Mouse (Mus musculus) brain, embryonic 18.5 days (tissue): ENCODE results near the gene P4hb.

Experiments
- DNase-seq: peaks from one replicate; pipeline ENCODE4 v3.0.0-alpha.2; 2012; ENCODE audit warnings: low read depth, low spot score

The P4hb gene

GRCm38 (mm10) chr11:120572752-120573584 lies at the start of gene P4hb:
TSS of gene P4hb (minus strand) at chr11:120573253.
- peak; percentile 99 for DNase-seq

DNA sequence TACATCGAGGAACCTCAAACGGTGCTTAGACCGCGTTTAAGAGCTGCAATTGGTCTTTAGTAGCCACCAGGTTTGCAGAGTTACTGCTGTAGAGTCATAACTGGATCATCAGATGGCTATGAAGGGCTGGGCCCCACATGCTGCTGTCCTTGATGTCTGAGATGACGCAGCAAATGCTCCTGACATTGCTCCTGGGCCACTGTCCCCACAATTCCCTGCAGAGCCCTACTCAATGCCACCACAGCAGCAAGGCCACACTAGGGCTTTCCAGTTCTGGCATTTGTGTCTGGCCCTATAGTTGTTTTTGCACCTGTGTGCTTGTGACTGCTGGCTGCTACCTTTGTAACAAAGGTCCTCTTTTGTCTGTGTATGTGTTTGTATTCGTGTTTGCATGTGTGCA lies 49.8 kb upstream of the P4hb start:
- no peak for DNase-seq

DNA sequence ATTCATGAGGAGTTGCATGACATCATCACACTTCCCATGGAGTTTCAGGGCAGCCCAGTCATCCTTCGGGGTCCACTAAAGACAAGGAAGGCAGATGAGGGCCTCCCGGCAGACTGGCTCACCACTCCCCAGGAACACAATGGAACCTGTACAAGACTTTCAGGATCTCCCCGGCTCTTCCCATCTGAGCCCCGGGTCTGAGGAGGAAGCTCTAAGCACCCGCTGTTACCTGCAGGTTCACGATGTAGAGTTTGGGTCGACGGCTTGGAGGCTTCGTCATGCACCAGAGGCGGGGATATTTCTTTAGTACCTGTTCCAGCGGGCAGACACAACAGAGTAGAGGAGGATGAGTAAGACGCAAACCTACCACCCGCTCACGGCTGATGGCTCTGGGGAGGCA lies 47.1 kb upstream of the P4hb start:
- no peak for DNase-seq

- no peak for DNase-seq
Observed at GRCm38 (mm10) chr11:120618619-120619535, 45.8 kb upstream of the P4hb start.

- DNase-seq = peak; percentile 76
Observed at GRCm38 (mm10) chr11:120617519-120618112, 44.6 kb upstream of the P4hb start, which contains the start of gene Pcyt2. TSS of gene Pcyt2 (minus strand) at chr11:120617936.

- no peak for DNase-seq
Observed at GRCm38 (mm10) chr11:120616617-120617294, 43.7 kb upstream of the P4hb start.

DNA sequence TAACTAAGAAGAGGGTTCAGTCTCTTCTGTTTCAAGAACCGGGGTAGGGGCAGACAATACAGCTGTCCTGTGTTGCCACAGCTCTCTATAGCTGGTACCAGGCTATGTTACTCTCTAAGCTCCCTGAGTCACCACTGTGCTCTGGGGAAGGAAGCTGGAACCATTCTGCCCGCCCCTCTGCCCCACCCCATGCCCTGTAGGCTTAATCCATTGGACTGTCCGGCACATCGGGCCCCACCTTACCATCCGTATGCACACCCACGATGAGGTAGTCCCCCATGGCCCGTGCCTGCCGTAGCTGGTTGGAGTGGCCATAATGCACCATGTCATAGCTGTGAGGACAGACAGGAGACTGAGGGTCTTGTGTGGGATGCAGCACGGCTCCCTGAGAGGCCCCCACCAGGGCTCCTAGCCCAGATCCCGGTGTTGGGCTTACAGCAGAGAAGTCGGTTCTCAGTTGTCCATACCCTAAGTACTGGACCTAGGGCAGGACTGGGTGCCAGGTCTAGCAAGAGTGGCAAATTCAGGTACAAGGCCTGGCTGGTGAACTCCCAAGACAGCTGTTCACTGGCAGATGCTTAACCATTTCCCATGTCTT lies 42.7 kb upstream of the P4hb start:
- DNase-seq = no peak

- no peak for DNase-seq
Observed at GRCm38 (mm10) chr11:120615167-120615566, 42.1 kb upstream of the P4hb start.

DNA sequence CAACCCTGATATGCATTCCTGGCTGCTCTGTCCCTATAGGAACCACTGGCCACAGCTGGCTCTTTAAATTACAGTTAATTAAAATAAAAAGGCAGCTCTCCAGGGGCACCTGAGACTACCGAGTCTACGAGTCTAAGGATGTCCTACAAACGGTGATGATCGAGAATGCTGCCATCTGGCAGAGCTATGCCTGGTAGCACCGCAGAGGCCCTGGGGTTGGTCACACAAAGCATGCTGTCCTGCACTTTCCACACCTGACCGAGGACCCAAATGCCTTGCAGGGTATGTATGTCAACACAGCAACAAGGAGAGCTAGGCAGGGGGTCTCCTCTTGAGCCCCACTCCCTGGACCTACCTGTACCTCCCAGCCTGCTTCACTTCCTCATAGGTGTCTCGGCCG lies 40.9 kb upstream of the P4hb start:
- DNase-seq = no peak

- DNase-seq = no peak
Observed at GRCm38 (mm10) chr11:120613481-120613972, 40.5 kb upstream of the P4hb start.

DNA sequence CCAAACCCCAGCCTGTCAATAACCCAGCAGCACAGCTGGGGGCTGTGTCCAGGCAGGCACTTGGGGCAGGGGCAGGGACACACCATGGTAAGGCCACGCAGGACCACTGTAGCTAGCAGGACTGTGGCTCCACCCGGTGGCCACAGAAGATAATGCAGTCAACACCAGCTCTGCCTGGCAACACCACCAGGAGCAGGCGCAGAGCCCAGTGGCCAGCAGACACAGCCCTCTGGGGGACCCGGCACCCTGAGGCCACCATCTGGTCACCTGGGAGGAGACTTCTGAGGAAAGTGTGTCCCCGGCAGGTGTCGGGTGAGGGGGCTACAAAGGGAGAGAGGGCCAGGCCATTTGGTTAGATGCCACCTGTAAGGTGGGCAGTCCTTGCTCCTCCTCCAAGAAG lies 39.7 kb upstream of the P4hb start:
- no peak for DNase-seq

DNA sequence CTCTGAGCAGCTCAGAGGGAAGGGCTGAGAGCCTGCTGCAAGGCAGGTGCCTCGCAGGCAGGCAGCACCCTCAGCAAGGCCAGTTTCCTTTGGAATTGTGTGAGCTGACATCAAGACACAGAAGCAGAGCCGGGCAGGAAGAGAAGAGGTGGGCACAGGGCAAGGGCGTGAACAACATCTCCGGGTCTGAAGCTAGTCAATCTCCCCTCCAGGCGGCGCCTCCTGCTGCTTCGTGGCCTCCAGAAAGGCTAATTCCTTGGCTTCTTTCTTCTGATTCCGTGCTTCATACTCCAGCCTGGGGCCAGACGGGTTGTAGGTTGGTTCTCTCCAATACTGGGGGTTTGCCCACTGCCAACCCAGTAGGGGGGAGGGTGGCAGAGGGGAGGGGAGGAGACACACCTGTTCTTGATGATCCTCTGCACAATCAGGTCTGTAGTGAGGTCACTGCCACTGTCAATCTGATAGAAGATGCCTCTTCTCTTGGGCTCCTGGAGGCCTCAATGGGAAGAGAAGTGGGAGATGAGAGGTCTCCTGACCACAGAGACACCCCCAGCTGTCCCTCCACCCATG lies 37.5 kb upstream of the P4hb start:
- no peak for DNase-seq

DNA sequence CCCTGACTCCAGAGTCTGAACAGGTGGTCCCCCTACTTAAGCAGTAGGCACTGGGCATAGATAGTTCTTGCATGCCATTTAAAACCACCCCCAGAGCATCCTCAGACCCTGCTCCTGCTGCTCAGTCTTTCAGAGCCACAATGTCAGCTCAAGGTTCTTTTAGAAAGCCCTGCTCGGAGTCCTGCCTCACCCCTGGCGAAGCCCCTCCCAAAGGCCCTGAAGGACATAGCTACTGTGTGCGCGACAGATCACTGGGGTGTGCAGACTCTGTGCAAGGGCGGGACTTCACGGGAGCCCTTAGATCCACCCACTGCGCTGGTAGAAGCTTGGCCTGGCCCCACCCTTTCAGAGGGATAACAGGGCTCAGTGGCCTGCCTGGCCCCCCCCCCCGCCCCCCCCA lies 36.2 kb upstream of the P4hb start:
- DNase-seq = no peak

DNA sequence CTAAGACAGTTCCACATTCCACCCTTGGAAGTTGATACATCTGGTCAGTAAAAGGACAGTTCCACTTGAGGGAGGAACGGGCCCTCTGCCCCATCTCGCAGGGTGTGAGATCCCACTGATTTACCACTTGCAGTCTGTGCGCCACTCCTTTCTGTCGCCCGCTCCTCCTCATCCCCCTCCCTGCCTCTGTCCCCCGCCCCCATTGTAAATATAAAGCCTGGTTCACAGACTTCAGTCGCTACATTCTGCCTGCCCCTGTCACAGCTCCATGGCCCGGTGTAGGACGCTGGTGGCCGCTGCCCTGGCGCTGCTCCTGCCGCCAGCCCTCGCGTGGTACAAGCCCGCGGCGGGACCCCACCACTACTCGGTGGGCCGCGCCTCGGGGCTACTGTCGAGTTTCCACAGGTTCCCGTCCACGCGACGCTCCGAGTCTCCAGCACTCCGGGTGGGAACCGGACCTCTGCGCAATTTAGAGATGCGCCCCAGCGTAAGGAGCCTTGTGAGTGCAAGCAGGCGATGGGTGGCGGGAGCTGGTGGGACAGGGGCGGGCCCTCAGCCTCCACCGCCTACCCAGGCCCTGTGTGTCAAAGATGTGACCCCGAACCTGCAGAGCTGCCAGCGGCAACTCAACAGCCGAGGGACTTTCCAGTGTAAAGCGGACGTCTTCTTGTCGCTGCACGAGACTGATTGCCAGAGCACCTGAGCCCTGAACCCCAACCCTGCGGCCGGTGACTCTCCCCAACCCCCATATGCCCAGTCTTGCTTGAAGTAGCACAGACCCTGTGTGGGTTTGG lies 35.4 kb upstream of the P4hb start, which contains the start of gene Npb:
TSS of gene Npb (plus strand) at position 237 of the 794 bp plus-strand sequence.
- no peak for DNase-seq

DNA sequence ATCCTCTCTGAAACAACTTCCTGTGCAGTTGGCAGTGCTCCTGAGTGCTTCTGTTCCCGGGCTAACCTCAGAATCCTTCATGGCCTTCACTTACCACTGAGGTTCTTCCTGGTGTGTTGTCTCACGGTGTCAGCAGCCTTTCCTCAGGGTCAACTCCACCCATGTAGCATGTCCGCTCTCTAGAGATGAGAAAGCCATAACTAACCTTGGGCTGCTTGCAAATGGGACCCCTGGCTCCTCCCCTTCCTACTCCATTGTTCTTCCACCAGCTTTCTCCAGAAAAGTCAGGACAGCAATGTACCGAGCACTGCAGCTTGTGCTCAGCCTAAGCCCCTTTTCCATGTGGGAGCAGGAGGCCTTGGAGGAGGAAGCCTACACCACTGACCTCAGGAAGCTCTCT lies 33.7 kb upstream of the P4hb start:
- DNase-seq = no peak

DNA sequence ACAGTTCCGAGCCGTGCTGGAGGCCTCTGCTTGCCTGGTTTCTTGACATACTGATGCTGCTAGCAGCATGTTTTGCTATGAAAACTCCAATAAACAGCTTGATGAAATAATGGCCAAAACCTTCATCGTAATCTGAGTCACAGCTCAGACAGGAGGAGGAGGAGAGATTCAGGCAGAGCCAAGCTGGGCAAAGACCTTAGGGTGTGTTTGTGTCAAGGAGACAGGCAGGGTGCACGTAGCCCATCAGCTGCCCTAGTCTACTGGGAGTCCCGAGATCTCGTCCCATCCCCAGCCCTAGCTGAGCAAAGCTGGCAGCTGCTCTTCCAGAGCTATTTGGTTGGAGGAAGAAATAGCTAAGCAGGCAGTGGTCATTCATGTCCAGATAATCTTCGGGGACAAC lies 32.6 kb upstream of the P4hb start:
- no peak for DNase-seq

DNA sequence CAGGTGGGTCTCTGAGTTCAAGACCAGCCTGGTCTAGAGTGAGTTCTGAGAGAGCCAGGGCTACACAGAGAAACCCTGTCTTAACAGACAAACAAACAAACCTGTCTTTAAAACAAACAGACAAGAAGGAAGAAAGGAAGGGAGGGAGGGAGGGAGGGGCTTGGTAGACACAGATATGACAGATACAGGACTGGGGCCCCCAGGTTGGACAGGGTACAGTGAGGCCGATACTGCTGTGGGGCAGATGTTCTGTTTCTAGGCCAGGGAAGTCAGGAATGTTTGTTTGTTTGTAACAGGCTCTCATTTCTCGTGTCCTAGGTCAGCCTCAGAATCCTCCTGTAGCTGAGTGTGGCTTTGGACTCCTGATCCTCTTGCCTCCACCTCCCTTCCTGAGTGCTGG lies 30.5 kb upstream of the P4hb start:
- no peak for DNase-seq

DNA sequence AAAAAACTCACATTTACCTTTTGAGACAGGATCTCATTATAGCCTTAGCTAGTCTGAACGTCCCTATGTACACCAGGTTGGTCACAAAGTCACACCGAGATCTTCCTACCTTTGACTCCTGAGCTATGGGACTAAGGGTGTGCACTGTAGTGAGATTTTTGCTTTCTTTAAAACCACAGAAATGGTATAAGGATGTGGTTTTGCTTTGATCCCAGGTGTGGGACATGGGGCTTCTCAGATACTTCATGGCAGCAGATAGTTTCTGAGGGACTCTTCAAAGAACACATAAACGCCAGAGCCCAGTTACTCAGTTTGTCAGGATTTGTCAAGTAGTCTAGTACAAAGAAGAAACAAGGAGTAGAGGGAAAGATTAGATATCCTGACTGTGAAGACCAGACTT lies 27.7 kb upstream of the P4hb start:
- DNase-seq = no peak

- no peak for DNase-seq
Observed at GRCm38 (mm10) chr11:120598990-120599549, 26.0 kb upstream of the P4hb start.
